Mouse (Mus musculus): ENCODE data around the gene Ssbp2. TPM values are rescaled to one million over a fixed set of nuclear protein-coding genes. Genes with fewer than 3 reads are reported as not detected.
A peak's percentile ranks its signal among the peaks of the same experiment; 100 is the strongest.

The Ssbp2 gene
- polyA plus RNA-seq, 1 experiment from 2014 or later = 204 TPM

DNA sequence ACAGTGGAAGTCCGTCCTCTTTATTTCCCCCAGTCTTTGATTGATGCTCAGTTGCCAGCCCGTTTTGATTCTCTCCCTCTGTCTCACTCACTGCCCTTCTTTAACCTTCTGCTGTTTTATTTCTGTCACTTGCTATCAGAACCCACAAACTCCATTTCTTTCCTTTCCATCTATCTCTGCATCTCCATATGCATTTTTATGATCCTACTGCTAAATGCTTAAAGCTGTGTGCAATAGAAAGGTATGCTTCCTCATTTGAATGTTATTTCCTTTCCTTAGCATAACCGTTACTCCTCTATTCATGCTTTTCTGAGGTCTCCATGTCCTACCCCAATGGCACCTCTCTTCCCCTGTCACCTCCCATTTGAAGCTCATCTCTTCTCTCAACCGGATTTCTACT is 594 bp upstream of the Ssbp2 start:
- Histone ChIP-seq H3K27me3 (ENCODE audit: control insufficient read depth, insufficient read depth, low read length) (no peaks in the 10 kb centered on the region), H3K36me3 (replicated peaks; ENCODE audit: control insufficient read depth, insufficient read depth) (no peaks in the 10 kb centered on the region), H3K9ac (no peak overlapping the region), H3K4me1 (replicated peaks; ENCODE audit: control insufficient read depth, insufficient read depth, low read length) (peaks cover 39% of the 10 kb centered on the region), H3K4me2 (replicated peaks) (no peak overlapping the region), H3K27ac (peak overlapping the region; percentile 98), H3K9me3 (ENCODE audit: control insufficient read depth, low read length) (no peaks in the 10 kb centered on the region), H3K4me3 (replicated peaks; ENCODE audit: low read length) (no peak overlapping the region)
- 21% methylated on average over 4 of the region's 4 CpGs for WGBS
- ATAC-seq (ENCODE audit: low FRiP score) (no peak), DNase-seq (ENCODE audit: low spot score) (no peak)

- no peaks in the 10 kb centered on the region for H3K9me3 ChIP-seq (ENCODE audit: control insufficient read depth, low read length)
- no peaks in the 10 kb centered on the region for H3K27me3 ChIP-seq (ENCODE audit: control insufficient read depth, insufficient read depth, low read length)
- H3K9ac ChIP-seq = peak overlapping the region; percentile 83
- peak overlapping the region; percentile 94 for H3K4me3 ChIP-seq (replicated peaks; ENCODE audit: low read length)
- H3K27ac ChIP-seq = peak overlapping the region; percentile 98
- H3K36me3 ChIP-seq (replicated peaks; ENCODE audit: control insufficient read depth, insufficient read depth) = no peaks in the 10 kb centered on the region
- 0% methylated on average over 41 of the region's 70 CpGs for WGBS
- ATAC-seq (ENCODE audit: low FRiP score) = peak; percentile 99
- DNase-seq (ENCODE audit: low spot score) = peak; percentile 96
- peak overlapping the region; percentile 83 for H3K4me2 ChIP-seq (replicated peaks)
- peaks cover 44% of the 10 kb centered on the region for H3K4me1 ChIP-seq (replicated peaks; ENCODE audit: control insufficient read depth, insufficient read depth, low read length)
These were observed 670 bp downstream of the Ssbp2 start for GRCm38 (mm10) chr13:91460621-91461284.

- Histone ChIP-seq H3K4me2 (replicated peaks) (peak overlapping the region; percentile 77), H3K9ac (peak overlapping the region; percentile 83), H3K27ac (peak overlapping the region; percentile 93), H3K27me3 (ENCODE audit: control insufficient read depth, insufficient read depth, low read length) (no peaks in the 10 kb centered on the region), H3K9me3 (ENCODE audit: control insufficient read depth, low read length) (no peaks in the 10 kb centered on the region), H3K36me3 (replicated peaks; ENCODE audit: control insufficient read depth, insufficient read depth) (no peaks in the 10 kb centered on the region), H3K4me3 (replicated peaks; ENCODE audit: low read length) (peak overlapping the region; percentile 94), H3K4me1 (replicated peaks; ENCODE audit: control insufficient read depth, insufficient read depth, low read length) (peaks cover 44% of the 10 kb centered on the region)
- WGBS = under 1% methylated on average over 38 of the region's 61 CpGs
- DNase-seq (ENCODE audit: low spot score) = no peak
- no peak; the same call in 1 of the 2 replicates for ATAC-seq (ENCODE audit: low FRiP score)
These were observed 1.2 kb downstream of the Ssbp2 start for GRCm38 (mm10) chr13:91461299-91461698.

GRCm38 (mm10) chr13:91461711-91462351 is 1.7 kb downstream of the Ssbp2 start:
- Histone ChIP-seq H3K4me3 (replicated peaks; ENCODE audit: low read length) (peak overlapping the region; percentile 94), H3K36me3 (replicated peaks; ENCODE audit: control insufficient read depth, insufficient read depth) (no peaks in the 10 kb centered on the region), H3K9me3 (ENCODE audit: control insufficient read depth, low read length) (no peaks in the 10 kb centered on the region), H3K4me2 (replicated peaks) (peak overlapping the region; percentile 77), H3K27me3 (ENCODE audit: control insufficient read depth, insufficient read depth, low read length) (no peaks in the 10 kb centered on the region), H3K4me1 (replicated peaks; ENCODE audit: control insufficient read depth, insufficient read depth, low read length) (peaks cover 44% of the 10 kb centered on the region), H3K9ac (peak overlapping the region; percentile 83), H3K27ac (peak overlapping the region; percentile 93)
- under 1% methylated on average over 50 of the region's 77 CpGs for whole genome bisulfite sequencing
- ATAC-seq (ENCODE audit: low FRiP score) = no peak
- DNase-seq (ENCODE audit: low spot score) = no peak

GRCm38 (mm10) chr13:91462395-91462794 is 2.3 kb downstream of the Ssbp2 start:
- peaks cover 44% of the 10 kb centered on the region for H3K4me1 ChIP-seq (replicated peaks; ENCODE audit: control insufficient read depth, insufficient read depth, low read length)
- no peaks in the 10 kb centered on the region for H3K27me3 ChIP-seq (ENCODE audit: control insufficient read depth, insufficient read depth, low read length)
- no peaks in the 10 kb centered on the region for H3K9me3 ChIP-seq (ENCODE audit: control insufficient read depth, low read length)
- no peaks in the 10 kb centered on the region for H3K36me3 ChIP-seq (replicated peaks; ENCODE audit: control insufficient read depth, insufficient read depth)
- H3K9ac ChIP-seq = peak overlapping the region; percentile 83
- H3K27ac ChIP-seq = peak overlapping the region; percentile 93; the same call in 1 of the 2 replicates
- ATAC-seq (ENCODE audit: low FRiP score) = no peak
- 4% methylated on average over 1 of the region's 2 CpGs for WGBS
- no peak for DNase-seq (ENCODE audit: low spot score)
- H3K4me2 ChIP-seq (replicated peaks) = peak overlapping the region; percentile 77
- peak overlapping the region; percentile 94 for H3K4me3 ChIP-seq (replicated peaks; ENCODE audit: low read length)

- H3K27me3 ChIP-seq (ENCODE audit: control insufficient read depth, insufficient read depth, low read length) = no peaks in the 10 kb centered on the region
- H3K4me3 ChIP-seq (replicated peaks; ENCODE audit: low read length) = peak overlapping the region; percentile 94
- no peaks in the 10 kb centered on the region for H3K9me3 ChIP-seq (ENCODE audit: control insufficient read depth, low read length)
- DNase-seq (ENCODE audit: low spot score) (peak; percentile 72), ATAC-seq (ENCODE audit: low FRiP score) (no peak)
- 18% methylated on average over 9 of the region's 9 CpGs for WGBS
- H3K9ac ChIP-seq = 0 out of 2 replicates have a peak overlapping the region, but pooled peaks have one; percentile 83
- H3K36me3 ChIP-seq (replicated peaks; ENCODE audit: control insufficient read depth, insufficient read depth) = no peaks in the 10 kb centered on the region
- H3K4me2 ChIP-seq (replicated peaks) = peak overlapping the region; percentile 77
- H3K27ac ChIP-seq = 0 out of 2 replicates have a peak overlapping the region, but pooled peaks have one; percentile 9
- peaks cover 44% of the 10 kb centered on the region for H3K4me1 ChIP-seq (replicated peaks; ENCODE audit: control insufficient read depth, insufficient read depth, low read length)
These were observed 2.9 kb downstream of the Ssbp2 start for GRCm38 (mm10) chr13:91462893-91463481.

DNA sequence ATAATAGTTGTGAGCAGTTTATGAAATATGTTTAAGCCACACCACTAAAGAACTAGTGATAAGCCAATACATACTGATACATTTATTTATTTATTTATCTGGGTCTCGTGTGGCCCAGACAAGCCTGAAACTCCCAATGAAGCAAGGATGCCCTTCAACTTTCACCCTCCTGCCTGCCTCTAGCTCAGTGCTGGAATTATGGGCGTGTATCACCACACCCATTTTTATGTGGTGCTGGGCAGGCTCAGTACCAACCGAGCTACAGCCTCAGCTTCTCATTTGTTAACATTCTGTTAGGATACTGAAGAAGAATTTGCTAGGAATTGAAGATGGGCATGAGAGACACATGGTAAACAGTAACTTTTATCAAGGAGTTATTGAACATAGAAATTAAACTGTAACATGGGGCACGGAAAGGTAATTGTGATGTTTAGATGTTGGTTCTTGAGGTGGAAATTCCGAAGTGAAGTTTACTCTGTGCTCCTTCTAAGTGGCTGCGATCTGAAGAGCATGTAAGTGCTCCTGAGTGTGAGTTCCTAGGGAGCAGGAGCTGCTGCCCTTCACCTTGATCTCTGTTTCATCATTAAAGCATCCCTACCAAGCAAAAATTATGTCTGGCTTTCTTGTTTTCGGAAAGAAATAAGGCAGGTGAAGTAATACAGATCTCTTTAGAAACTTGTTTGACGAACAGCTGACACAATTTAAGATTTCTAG is 5.1 kb downstream of the Ssbp2 start:
- ATAC-seq (ENCODE audit: low FRiP score) (no peak), DNase-seq (ENCODE audit: low spot score) (no peak)
- Histone ChIP-seq H3K9me3 (ENCODE audit: control insufficient read depth, low read length) (no peaks in the 10 kb centered on the region), H3K9ac (no peak overlapping the region), H3K27me3 (ENCODE audit: control insufficient read depth, insufficient read depth, low read length) (no peaks in the 10 kb centered on the region), H3K4me2 (replicated peaks) (no peak overlapping the region), H3K27ac (no peak overlapping the region), H3K36me3 (replicated peaks; ENCODE audit: control insufficient read depth, insufficient read depth) (no peaks in the 10 kb centered on the region), H3K4me1 (replicated peaks; ENCODE audit: control insufficient read depth, insufficient read depth, low read length) (peaks cover 28% of the 10 kb centered on the region), H3K4me3 (replicated peaks; ENCODE audit: low read length) (no peak overlapping the region)
- WGBS = 86% methylated on average over 8 of the region's 8 CpGs

GRCm38 (mm10) chr13:91471566-91471965 is 11.5 kb downstream of the Ssbp2 start:
- no peak overlapping the region for H3K4me2 ChIP-seq (replicated peaks)
- DNase-seq (ENCODE audit: low spot score) (no peak), ATAC-seq (ENCODE audit: low FRiP score) (no peak)
- no peak overlapping the region for H3K9ac ChIP-seq
- no peaks in the 10 kb centered on the region for H3K36me3 ChIP-seq (replicated peaks; ENCODE audit: control insufficient read depth, insufficient read depth)
- peaks cover 14% of the 10 kb centered on the region for H3K4me1 ChIP-seq (replicated peaks; ENCODE audit: control insufficient read depth, insufficient read depth, low read length)
- H3K27ac ChIP-seq = no peak overlapping the region
- 58% methylated on average over 2 of the region's 2 CpGs for WGBS
- no peaks in the 10 kb centered on the region for H3K9me3 ChIP-seq (ENCODE audit: control insufficient read depth, low read length)
- no peaks in the 10 kb centered on the region for H3K27me3 ChIP-seq (ENCODE audit: control insufficient read depth, insufficient read depth, low read length)
- no peak overlapping the region for H3K4me3 ChIP-seq (replicated peaks; ENCODE audit: low read length)

DNA sequence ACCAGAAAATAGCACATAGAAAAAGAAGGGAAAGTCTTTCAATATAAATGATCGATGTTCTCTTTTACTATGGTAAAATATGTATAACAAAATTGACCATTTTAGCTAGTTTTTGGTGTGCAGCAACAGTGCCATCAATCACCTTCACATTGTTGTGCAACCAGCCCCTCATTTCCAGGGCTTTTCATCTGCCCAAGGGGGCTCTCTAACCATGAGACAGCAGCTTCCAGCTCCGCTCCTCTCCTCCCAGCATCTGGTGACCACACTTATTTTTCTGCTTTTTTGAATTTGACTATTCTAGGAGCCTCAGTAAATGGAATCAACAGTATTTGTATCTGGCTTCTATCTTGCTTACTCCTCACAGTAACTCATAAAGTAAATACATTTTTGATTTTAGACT is 11.9 kb downstream of the Ssbp2 start:
- Histone ChIP-seq H3K27ac (no peak overlapping the region), H3K9me3 (ENCODE audit: control insufficient read depth, low read length) (no peaks in the 10 kb centered on the region), H3K36me3 (replicated peaks; ENCODE audit: control insufficient read depth, insufficient read depth) (no peaks in the 10 kb centered on the region), H3K9ac (no peak overlapping the region), H3K4me3 (replicated peaks; ENCODE audit: low read length) (no peak overlapping the region), H3K4me2 (replicated peaks) (no peak overlapping the region), H3K27me3 (ENCODE audit: control insufficient read depth, insufficient read depth, low read length) (no peaks in the 10 kb centered on the region), H3K4me1 (replicated peaks; ENCODE audit: control insufficient read depth, insufficient read depth, low read length) (peaks cover 14% of the 10 kb centered on the region)
- no peak for ATAC-seq (ENCODE audit: low FRiP score)
- DNase-seq (ENCODE audit: low spot score) = no peak
- WGBS = 88% methylated on average over 2 of the region's 2 CpGs

Measured in hindbrain, embryonic 14.5 days (tissue).